Mouse (Mus musculus) heart, embryonic 11.5 days (tissue): ENCODE measurements at regions not wholly inside any gene's neighbourhood (a gene's known extent, or its start where the extent isn't known, plus 50 kb on each side); places are given as distances from the start of the nearest gene placed in this dataset.
"Not testable (repeated sequence)": the region's sequence is repeated elsewhere in the genome, so short reads cannot be mapped to it uniquely, and the experiment has no call there.

Source experiments
- ATAC-seq: fragments of 200-750 bp; cut with Nextera tagmentation; replicated peaks from 2 replicates; pipeline ENCODE4 v1.8.0; 2017; ENCODE audit warnings: moderate library complexity; ENCODE audit not compliant: insufficient number of reproducible peaks, low FRiP score, low TSS enrichment
- H3K27ac ChIP-seq: fragments of 300-500 bp; sonication (generic); 2 replicates; pipeline ENCODE4 v1.5.1; 2014; ENCODE audit warnings: mild to moderate bottlenecking, low read depth, low read length
- H3K27me3 ChIP-seq: fragments of 300-500 bp; sonication (generic); 2 replicates; pipeline ENCODE4 v1.6.1; 2014; ENCODE audit warnings: mild to moderate bottlenecking, low read length, mixed read lengths; ENCODE audit not compliant: control insufficient read depth, insufficient read depth
- H3K36me3 ChIP-seq: fragments of 300-500 bp; sonication (generic); 2 replicates; pipeline ENCODE4 v1.6.1; 2014; ENCODE audit warnings: mild to moderate bottlenecking, low read length, moderate library complexity, mixed read lengths; ENCODE audit not compliant: control insufficient read depth, insufficient read depth
- H3K4me1 ChIP-seq: fragments of 300-500 bp; sonication (generic); 2 replicates; pipeline ENCODE4 v1.6.1; 2014; ENCODE audit warnings: low read length; ENCODE audit not compliant: control insufficient read depth, insufficient read depth
- H3K4me2 ChIP-seq: fragments of 300-500 bp; sonication (generic); 2 replicates; pipeline ENCODE4 v1.6.1; 2014; ENCODE audit warnings: mild to moderate bottlenecking, moderate library complexity
- H3K4me3 ChIP-seq: fragments of 300-500 bp; sonication (generic); 2 replicates; pipeline ENCODE4 v1.5.1; 2014; ENCODE audit warnings: low read depth, low read length
- H3K9ac ChIP-seq: fragments of 300-500 bp; sonication (generic); 2 replicates; pipeline ENCODE4 v1.6.1; 2014; ENCODE audit warnings: mild to moderate bottlenecking, low read depth, low read length, moderate library complexity
- H3K9me3 ChIP-seq: fragments of 300-500 bp; sonication (generic); replicated peaks from 2 replicates; pipeline ENCODE4 v1.6.1; 2016; ENCODE audit warnings: low read length; ENCODE audit not compliant: control insufficient read depth
- WGBS: fragments of 180-500 bp; shearing (Covaris S2); extraction: QIAGEN DNeasy Blood & Tissue Kit; methylation state at CpG from one replicate; pipeline ENCODE4 v1.1.7; 2014; ENCODE audit not compliant: insufficient replicate concordance; 5-methylcytosine and 5-hydroxymethylcytosine counted together

- no peak overlapping the region for H3K9ac ChIP-seq
- no peaks in the 10 kb centered on the region for H3K27me3 ChIP-seq
- H3K9me3 ChIP-seq, result no peaks in the 10 kb centered on the region
- H3K4me3 ChIP-seq, result no peak overlapping the region
- no peak overlapping the region for H3K27ac ChIP-seq
- H3K36me3 ChIP-seq, result no peaks in the 10 kb centered on the region
- H3K4me1 ChIP-seq, result no peaks in the 10 kb centered on the region
- 79% methylated on average over 7 of the region's 7 CpGs for WGBS
- H3K4me2 ChIP-seq, result no peak overlapping the region
- ATAC-seq, result no peak
Measured at GRCm38 (mm10) chr6:22459440-22460016, 103.5 kb upstream of the Fam3c start.

DNA sequence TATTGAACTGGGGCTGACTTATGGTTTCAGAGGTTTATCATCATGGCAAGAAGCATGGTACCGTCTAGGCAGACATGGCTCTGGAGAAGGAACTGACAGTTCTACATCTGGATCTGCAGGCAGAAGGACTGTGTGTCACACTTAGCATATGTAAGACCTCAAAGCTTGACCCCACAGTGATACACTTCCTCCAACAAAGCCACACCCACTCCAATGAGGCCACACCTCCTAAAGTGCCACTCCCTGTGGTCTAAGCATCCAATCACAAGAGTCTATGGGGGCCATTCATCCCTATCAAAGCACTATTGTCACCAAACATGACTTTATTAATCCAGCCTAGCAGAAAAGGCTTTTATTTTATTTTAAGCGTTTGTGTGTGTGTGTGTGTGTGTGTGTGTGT is 96.2 kb upstream of the Fam3c start:
- Histone ChIP-seq H3K4me2 (no peak overlapping the region), H3K9me3 (no peaks in the 10 kb centered on the region), H3K9ac (no peak overlapping the region), H3K27ac (no peak overlapping the region), H3K36me3 (no peaks in the 10 kb centered on the region), H3K27me3 (no peaks in the 10 kb centered on the region), H3K4me1 (no peaks in the 10 kb centered on the region), H3K4me3 (no peak overlapping the region)
- no peak for ATAC-seq
- 85% methylated on average over 2 of the region's 2 CpGs for WGBS

DNA sequence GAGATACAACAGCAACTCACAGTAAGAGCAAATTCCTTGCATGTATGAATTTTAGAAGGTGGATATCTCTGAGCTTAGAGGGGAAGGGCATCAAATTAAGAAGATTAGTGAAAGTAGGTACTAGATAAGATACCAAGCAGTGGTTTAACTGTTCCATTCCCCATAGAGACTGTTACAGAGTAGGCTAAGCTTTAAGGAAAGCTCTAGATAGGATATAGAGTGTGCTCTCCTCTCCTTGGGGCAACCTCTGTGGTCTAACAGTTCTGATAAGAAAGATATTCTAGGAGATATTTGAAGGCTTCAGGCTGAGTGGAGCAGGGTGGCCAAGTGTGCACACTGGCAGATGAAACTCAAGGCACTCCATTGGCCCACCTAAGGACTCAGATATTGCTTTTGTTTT is 94.5 kb upstream of the Fam3c start:
- Histone ChIP-seq H3K4me2 (no peak overlapping the region), H3K4me1 (no peaks in the 10 kb centered on the region), H3K9ac (no peak overlapping the region), H3K27me3 (no peaks in the 10 kb centered on the region), H3K4me3 (no peak overlapping the region), H3K9me3 (no peaks in the 10 kb centered on the region), H3K36me3 (no peaks in the 10 kb centered on the region), H3K27ac (no peak overlapping the region)
- no peak for ATAC-seq

- Histone ChIP-seq H3K4me3 (no peak overlapping the region), H3K9me3 (no peaks in the 10 kb centered on the region), H3K4me1 (no peaks in the 10 kb centered on the region), H3K27me3 (no peaks in the 10 kb centered on the region), H3K4me2 (no peak overlapping the region), H3K9ac (no peak overlapping the region), H3K36me3 (no peaks in the 10 kb centered on the region), H3K27ac (no peak overlapping the region)
- 68% methylated on average over 9 of the region's 9 CpGs for WGBS
- ATAC-seq, result no peak
Measured at GRCm38 (mm10) chr6:22448906-22449305, 92.9 kb upstream of the Fam3c start.

GRCm38 (mm10) chr6:22447636-22448035 is 91.6 kb upstream of the Fam3c start:
- Histone ChIP-seq H3K4me1 (peaks cover 3% of the 10 kb centered on the region; the same call in 1 of the 2 replicates), H3K4me3 (no peak overlapping the region), H3K9me3 (no peaks in the 10 kb centered on the region), H3K9ac (no peak overlapping the region), H3K4me2 (no peak overlapping the region), H3K27ac (no peak overlapping the region), H3K27me3 (no peaks in the 10 kb centered on the region), H3K36me3 (no peaks in the 10 kb centered on the region)
- ATAC-seq, result no peak
- WGBS, result 51% methylated on average over 2 of the region's 2 CpGs

DNA sequence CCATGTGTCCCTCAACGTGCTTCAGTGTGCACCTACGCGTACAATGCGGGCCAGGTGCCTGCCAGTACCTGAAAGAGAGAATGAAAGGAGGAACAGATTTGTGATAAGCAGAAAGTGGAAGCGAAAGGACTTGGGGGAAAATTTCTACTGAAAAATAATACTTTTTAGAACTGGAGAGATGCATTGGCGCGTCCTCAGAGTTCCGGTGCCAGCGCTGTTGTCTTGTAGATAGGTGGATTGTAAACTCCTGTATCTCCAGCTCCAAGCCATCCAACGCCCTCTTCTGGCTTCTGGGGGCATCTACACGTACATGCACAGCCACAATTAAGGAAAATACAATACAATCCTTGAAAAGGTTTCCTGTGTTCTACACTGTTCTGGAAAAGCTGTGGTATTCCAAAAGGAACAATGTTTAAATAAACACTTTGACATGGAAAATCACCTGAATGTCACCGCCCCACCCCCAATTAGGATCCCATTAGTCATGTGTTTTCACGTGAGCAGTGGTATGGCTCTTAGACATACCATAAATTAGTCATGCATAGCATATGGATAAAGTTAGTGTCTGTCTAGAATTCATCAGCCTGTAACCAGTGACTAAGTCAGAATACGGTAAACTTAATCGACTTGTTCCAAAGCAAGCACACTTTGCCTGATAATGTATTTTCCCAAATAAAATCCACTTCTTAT is 90.7 kb upstream of the Fam3c start:
- no peak overlapping the region for H3K4me3 ChIP-seq
- no peaks in the 10 kb centered on the region for H3K9me3 ChIP-seq
- H3K27ac ChIP-seq, result no peak overlapping the region
- H3K4me2 ChIP-seq, result no peak overlapping the region
- no peaks in the 10 kb centered on the region for H3K27me3 ChIP-seq
- H3K4me1 ChIP-seq, result peaks cover 3% of the 10 kb centered on the region; the same call in 1 of the 2 replicates
- WGBS, result 73% methylated on average over 15 of the region's 15 CpGs
- ATAC-seq, result no peak
- no peak overlapping the region for H3K9ac ChIP-seq
- no peaks in the 10 kb centered on the region for H3K36me3 ChIP-seq

GRCm38 (mm10) chr6:22444856-22445255 is 88.8 kb upstream of the Fam3c start:
- not testable (repeated sequence) for H3K27me3 ChIP-seq, H3K4me2 ChIP-seq, H3K27ac ChIP-seq, H3K9me3 ChIP-seq, H3K4me1 ChIP-seq, H3K36me3 ChIP-seq, ATAC-seq, H3K4me3 ChIP-seq, H3K9ac ChIP-seq
- 84% methylated on average over 6 of the region's 6 CpGs for WGBS

GRCm38 (mm10) chr6:22444220-22444619 is 88.2 kb upstream of the Fam3c start:
- H3K9ac ChIP-seq, result no peak overlapping the region
- no peaks in the 10 kb centered on the region for H3K9me3 ChIP-seq
- no peak overlapping the region for H3K4me3 ChIP-seq
- WGBS, result 85% methylated on average over 12 of the region's 12 CpGs
- peaks cover 3% of the 10 kb centered on the region; the same call in 1 of the 2 replicates for H3K4me1 ChIP-seq
- no peaks in the 10 kb centered on the region for H3K36me3 ChIP-seq
- ATAC-seq, result no peak
- no peak overlapping the region for H3K4me2 ChIP-seq
- H3K27me3 ChIP-seq, result no peaks in the 10 kb centered on the region
- no peak overlapping the region for H3K27ac ChIP-seq

- 42% methylated on average over 8 of the region's 8 CpGs for WGBS
- Histone ChIP-seq H3K4me2 (no peak overlapping the region), H3K9ac (no peak overlapping the region), H3K36me3 (no peaks in the 10 kb centered on the region), H3K4me1 (peaks cover 3% of the 10 kb centered on the region; the same call in 1 of the 2 replicates), H3K27ac (no peak overlapping the region), H3K4me3 (no peak overlapping the region), H3K9me3 (no peaks in the 10 kb centered on the region), H3K27me3 (no peaks in the 10 kb centered on the region)
- no peak for ATAC-seq
Measured at GRCm38 (mm10) chr6:22443573-22443972, 87.5 kb upstream of the Fam3c start.
